Mouse (Mus musculus) frontal cortex, postnatal 14 days (tissue): ENCODE results near the gene Dhtkd1.
A peak's percentile ranks its signal among the peaks of the same experiment; 100 is the strongest.

Source experiments
- DNase-seq, 2 experiments: peaks; one replicate each; pipeline ENCODE4 v3.0.0; 2022; ENCODE audit warnings: low spot score in 2 of 2

Gene Dhtkd1

GRCm38 (mm10) chr2:5930291-5931054 is 12.1 kb downstream of the Dhtkd1 start:
- no peak for DNase-seq

- no peak for DNase-seq
Observed at GRCm38 (mm10) chr2:5929793-5930192, 12.8 kb downstream of the Dhtkd1 start.

- no peak for DNase-seq
Observed at GRCm38 (mm10) chr2:5927481-5927880, 15.1 kb downstream of the Dhtkd1 start.

GRCm38 (mm10) chr2:5923786-5924185 is 18.8 kb downstream of the Dhtkd1 start:
- DNase-seq = no peak

GRCm38 (mm10) chr2:5922823-5923222 is 19.8 kb downstream of the Dhtkd1 start:
- DNase-seq = no peak

- DNase-seq = peak in 1 of 2 experiments; percentile 15
Observed at GRCm38 (mm10) chr2:5911282-5911965, 31.2 kb downstream of the Dhtkd1 start.

GRCm38 (mm10) chr2:5906625-5907024 is 36.0 kb downstream of the Dhtkd1 start:
- DNase-seq = no peak

- peak in 1 of 2 experiments; percentile 12 for DNase-seq
Observed at GRCm38 (mm10) chr2:5906092-5906491, 36.5 kb downstream of the Dhtkd1 start.

GRCm38 (mm10) chr2:5900145-5900544 is 42.4 kb downstream of the Dhtkd1 start:
- no peak for DNase-seq

- peak; percentile 94 to 99 for DNase-seq
Observed at GRCm38 (mm10) chr2:5894843-5895570, 47.6 kb downstream of the Dhtkd1 start, which contains the start of gene Sec61a2. TSS of gene Sec61a2 (minus strand) at chr2:5895432.

GRCm38 (mm10) chr2:5894296-5894695 is 48.3 kb downstream of the Dhtkd1 start:
- DNase-seq = no peak

- DNase-seq = no peak
Observed at GRCm38 (mm10) chr2:5889412-5889811, 53.2 kb downstream of the Dhtkd1 start.

GRCm38 (mm10) chr2:5888865-5889264 is 53.7 kb downstream of the Dhtkd1 start:
- DNase-seq = no peak

- DNase-seq = no peak
Observed at GRCm38 (mm10) chr2:5877446-5877845, 65.1 kb downstream of the Dhtkd1 start.

GRCm38 (mm10) chr2:5869746-5870145 is 72.8 kb downstream of the Dhtkd1 start:
- DNase-seq = no peak

GRCm38 (mm10) chr2:5867681-5868080 is 74.9 kb downstream of the Dhtkd1 start:
- DNase-seq = no peak

GRCm38 (mm10) chr2:5862834-5863233 is 79.8 kb downstream of the Dhtkd1 start, which contains the start of gene Gm13199:
TSS of gene Gm13199 (minus strand) at chr2:5862934.
- DNase-seq = no peak

GRCm38 (mm10) chr2:5851866-5852265 is 90.7 kb downstream of the Dhtkd1 start:
- DNase-seq = no peak

- no peak for DNase-seq
Observed at GRCm38 (mm10) chr2:5851116-5851515, 91.5 kb downstream of the Dhtkd1 start.
